Mouse (Mus musculus): ENCODE results near the gene Spata25. TPM values are rescaled to one million over a fixed set of nuclear protein-coding genes. Genes with fewer than 3 reads are reported as not detected.
"Not testable (repeated sequence)": the region's sequence is repeated elsewhere in the genome, so short reads cannot be mapped to it uniquely, and the experiment has no call there.

Gene Spata25
- not detected in 2 replicates for polyA plus RNA-seq (2015; fragmentation: Nextera tagmentation; extraction: Ambion mirVana)

DNA sequence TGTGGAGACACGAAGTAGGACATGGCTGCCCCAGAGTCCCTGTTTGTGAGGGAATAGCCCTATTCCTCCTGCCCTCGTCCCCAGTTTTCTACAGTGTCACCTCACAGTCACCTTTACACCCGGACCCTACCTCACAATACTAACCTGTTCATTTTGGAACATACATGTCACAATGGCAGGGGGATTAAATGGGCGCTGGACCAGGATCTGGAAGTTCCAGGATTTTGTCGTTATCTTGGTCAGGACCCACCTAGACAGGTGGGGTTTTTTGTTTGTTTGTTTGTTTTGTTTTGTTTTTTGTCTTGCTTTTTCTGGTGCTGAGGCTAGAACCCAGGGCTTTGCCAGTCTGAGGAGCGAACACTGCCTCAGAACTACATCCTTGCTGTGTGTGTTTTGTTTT, at the start of gene Spata25:
Gene Spata25 (minus strand): TSS at position 101 of the 400 bp plus-strand sequence.
- H3K4me1 ChIP-seq: peaks cover 16% of the 10 kb centered on the region
- 87% methylated on average over 6 of the region's 6 CpGs for WGBS
- H3K9me3 ChIP-seq: no peaks in the 10 kb centered on the region
- H3K27ac ChIP-seq: no peak within 1 kb of the TSS
- no peak within 1 kb of the TSS for H3K9ac ChIP-seq
- no peak for ATAC-seq (ENCODE audit: insufficient number of reproducible peaks, low FRiP score, low TSS enrichment, low read depth)
- no peak within 1 kb of the TSS for H3K4me2 ChIP-seq
- H3K27me3 ChIP-seq: no peaks in the 10 kb centered on the region
- peaks cover 39% of the 10 kb centered on the region for H3K36me3 ChIP-seq
- no peak within 1 kb of the TSS for H3K4me3 ChIP-seq

DNA sequence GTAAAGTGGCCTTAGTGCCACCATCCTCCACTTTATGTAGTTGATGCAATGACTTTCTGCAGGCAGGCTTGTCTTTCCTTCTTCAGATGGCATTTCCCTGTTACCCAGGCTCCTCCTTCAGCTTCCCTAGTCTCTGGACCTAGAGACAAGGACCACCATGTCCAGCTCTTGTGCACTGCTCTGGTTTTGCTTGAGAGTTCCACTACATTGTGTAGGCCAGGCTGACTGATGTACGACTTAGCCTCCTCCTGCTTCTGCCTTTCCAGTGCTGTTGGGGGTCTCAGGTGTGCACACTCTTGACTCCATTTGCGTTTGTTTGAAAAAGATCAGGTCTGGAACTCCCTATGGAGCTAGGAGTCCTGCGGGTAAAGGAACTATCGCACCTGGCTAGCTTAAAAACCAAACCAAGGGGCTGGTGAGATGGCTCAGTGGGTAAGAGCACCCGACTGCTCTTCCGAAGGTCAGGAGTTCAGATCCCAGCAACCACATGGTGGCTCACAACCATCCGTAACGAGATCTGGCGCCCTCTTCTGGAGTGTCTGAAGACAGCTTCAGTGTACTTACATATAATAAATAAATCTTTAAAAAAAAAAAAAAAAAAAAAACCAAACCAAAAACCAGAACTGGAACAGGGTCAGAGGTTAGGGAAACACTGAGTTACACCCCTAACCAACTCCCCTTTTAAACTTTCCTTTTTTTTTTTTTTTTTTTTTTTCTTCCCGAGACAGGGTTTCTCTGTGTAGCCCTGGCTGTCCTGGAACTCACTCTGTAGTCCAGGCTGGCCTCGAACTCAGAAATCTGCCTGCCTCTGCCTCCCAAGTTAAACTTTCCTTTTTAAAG, 49.3 kb upstream of the Spata25 start:
- H3K9ac ChIP-seq; H3K9me3 ChIP-seq; H3K27ac ChIP-seq; H3K36me3 ChIP-seq; ATAC-seq (ENCODE audit: insufficient number of reproducible peaks, low FRiP score, low TSS enrichment, low read depth); H3K27me3 ChIP-seq: not testable (repeated sequence)
- H3K4me1 ChIP-seq: peaks cover 32% of the 10 kb centered on the region
- H3K4me3 ChIP-seq: peak overlapping the region; percentile 92; the same call in 1 of the 2 replicates
- peak overlapping the region; percentile 83; the same call in 1 of the 2 replicates for H3K4me2 ChIP-seq
- WGBS: 71% methylated on average over 11 of the region's 11 CpGs

DNA sequence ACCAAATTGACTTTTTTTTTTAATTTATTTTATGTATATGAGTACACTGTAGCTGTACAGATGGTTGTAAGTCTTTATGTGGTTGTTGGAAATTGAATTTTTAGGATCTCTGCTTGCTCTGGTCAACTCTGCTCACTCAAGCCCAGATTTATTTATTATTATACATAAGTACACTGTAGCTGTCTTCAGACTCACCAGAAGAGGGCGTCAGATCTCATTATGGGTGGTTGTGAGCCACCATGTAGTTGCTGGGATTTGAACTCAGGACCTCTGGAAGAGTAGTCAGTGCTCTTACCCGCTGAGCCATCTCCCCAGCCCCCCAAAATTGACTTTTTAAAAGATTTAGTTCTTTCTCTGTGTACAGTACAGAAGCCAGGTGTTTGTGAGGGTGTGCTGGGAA, 47.3 kb upstream of the Spata25 start:
- H3K4me1 ChIP-seq: peaks cover 28% of the 10 kb centered on the region
- 42% methylated on average over 2 of the region's 2 CpGs for WGBS
- H3K27me3 ChIP-seq; H3K4me2 ChIP-seq; H3K36me3 ChIP-seq; H3K27ac ChIP-seq; H3K9me3 ChIP-seq; H3K4me3 ChIP-seq; ATAC-seq (ENCODE audit: insufficient number of reproducible peaks, low FRiP score, low TSS enrichment, low read depth); H3K9ac ChIP-seq: not testable (repeated sequence)

DNA sequence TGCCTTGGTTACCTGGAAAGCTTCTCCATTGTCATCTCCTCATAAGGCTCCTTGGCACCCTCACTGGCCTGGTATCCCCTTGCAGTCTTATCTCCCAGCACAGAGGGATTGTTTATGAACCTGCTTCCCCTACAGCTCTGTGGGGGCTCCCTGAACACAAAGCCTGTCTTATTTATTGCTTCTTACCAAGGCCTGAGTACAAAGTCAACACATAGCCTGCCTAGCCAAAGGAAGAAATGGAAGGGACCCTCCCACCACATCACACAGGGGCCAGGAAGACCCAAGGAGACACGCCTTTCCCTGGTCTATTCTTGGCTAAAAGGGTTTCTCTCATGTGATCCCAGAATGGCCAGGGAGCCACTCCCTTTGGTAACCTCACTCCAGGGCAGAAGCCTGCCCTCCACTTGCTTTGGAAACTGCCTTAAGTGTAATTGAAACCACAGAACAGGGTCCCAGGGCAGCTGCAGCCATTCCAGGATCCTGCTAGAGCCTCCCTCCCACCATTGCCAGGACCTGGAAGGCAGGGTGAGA, 46.0 kb upstream of the Spata25 start:
- H3K27me3 ChIP-seq: no peaks in the 10 kb centered on the region
- H3K4me2 ChIP-seq: no peak overlapping the region
- ATAC-seq (ENCODE audit: insufficient number of reproducible peaks, low FRiP score, low TSS enrichment, low read depth): peak; percentile 11; the same call in 1 of the 2 replicates
- H3K4me3 ChIP-seq: no peak overlapping the region
- H3K36me3 ChIP-seq: peaks cover 5% of the 10 kb centered on the region; the same call in 1 of the 2 replicates
- no peak overlapping the region for H3K9ac ChIP-seq
- peaks cover 22% of the 10 kb centered on the region for H3K4me1 ChIP-seq
- H3K27ac ChIP-seq: peak overlapping the region; percentile 57
- WGBS: 25% methylated on average over 1 of the region's 1 CpGs
- no peaks in the 10 kb centered on the region for H3K9me3 ChIP-seq

DNA sequence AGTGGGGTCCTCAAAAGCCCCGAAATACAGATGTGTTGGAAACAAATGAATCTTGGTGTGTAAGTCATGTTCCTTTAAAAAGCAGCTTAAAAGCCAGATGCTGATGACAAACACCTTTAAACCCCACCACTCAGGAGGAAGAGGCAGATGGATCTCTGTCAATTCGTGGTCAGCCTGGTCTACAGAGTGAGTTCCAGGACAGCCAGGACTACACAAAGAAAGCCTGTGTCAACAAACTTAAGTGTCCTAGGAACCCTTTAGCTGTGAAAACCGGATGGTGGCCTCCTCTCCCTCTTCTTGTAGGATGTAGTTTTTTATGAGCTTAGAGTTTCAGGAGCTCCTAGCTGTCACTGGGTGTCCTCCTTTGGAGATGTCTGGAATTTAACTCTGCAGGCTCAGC, 45.3 kb upstream of the Spata25 start:
- Histone ChIP-seq H3K27ac (peak overlapping the region; percentile 57; the same call in 1 of the 2 replicates), H3K9ac (no peak overlapping the region), H3K4me2 (no peak overlapping the region), H3K4me1 (peaks cover 20% of the 10 kb centered on the region), H3K9me3 (no peaks in the 10 kb centered on the region), H3K4me3 (no peak overlapping the region), H3K36me3 (peaks cover 5% of the 10 kb centered on the region; the same call in 1 of the 2 replicates), H3K27me3 (no peaks in the 10 kb centered on the region)
- WGBS: 54% methylated on average over 3 of the region's 3 CpGs
- ATAC-seq (ENCODE audit: insufficient number of reproducible peaks, low FRiP score, low TSS enrichment, low read depth): no peak

DNA sequence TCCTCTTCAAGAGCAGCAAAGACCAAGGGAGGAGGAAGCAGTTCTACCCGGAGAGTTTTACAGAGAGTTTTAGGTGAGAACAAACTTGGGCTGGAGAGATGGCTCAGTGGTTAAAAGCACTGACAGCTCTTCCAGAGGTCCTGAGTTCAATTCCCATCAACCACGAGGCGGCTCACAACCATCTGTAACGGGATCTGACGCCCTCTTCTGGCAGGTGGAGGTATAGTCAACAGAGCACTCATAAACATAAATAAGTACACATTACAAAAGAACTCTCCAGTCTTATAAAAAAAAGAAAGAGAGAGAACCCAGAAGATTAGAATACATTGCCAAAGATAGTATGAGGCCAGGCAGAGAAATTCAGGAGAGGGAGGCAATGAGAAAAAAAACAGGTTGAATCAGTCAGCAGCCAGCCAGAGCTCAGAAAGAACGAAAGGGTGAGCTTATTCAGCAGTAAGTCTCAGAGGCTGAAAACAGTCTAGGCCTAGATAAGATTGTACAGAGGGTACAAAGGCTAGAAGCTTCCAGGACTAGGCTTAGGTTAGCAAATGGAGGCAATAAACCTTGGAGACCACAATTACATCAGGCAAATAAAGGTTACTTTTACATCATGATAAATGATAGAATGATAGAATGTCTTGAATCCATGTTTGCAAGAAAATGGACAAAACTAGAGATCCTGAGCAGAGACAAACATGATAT, 43.4 kb upstream of the Spata25 start:
- H3K36me3 ChIP-seq: no peaks in the 10 kb centered on the region
- peaks cover 13% of the 10 kb centered on the region for H3K4me1 ChIP-seq
- H3K4me3 ChIP-seq: no peak overlapping the region
- H3K9me3 ChIP-seq: peaks cover 3% of the 10 kb centered on the region; the same call in 1 of the 2 replicates
- no peak overlapping the region for H3K27ac ChIP-seq
- H3K27me3 ChIP-seq: no peaks in the 10 kb centered on the region
- 59% methylated on average over 6 of the region's 6 CpGs for WGBS
- no peak overlapping the region for H3K4me2 ChIP-seq
- no peak for ATAC-seq (ENCODE audit: insufficient number of reproducible peaks, low FRiP score, low TSS enrichment, low read depth)
- H3K9ac ChIP-seq: no peak overlapping the region

DNA sequence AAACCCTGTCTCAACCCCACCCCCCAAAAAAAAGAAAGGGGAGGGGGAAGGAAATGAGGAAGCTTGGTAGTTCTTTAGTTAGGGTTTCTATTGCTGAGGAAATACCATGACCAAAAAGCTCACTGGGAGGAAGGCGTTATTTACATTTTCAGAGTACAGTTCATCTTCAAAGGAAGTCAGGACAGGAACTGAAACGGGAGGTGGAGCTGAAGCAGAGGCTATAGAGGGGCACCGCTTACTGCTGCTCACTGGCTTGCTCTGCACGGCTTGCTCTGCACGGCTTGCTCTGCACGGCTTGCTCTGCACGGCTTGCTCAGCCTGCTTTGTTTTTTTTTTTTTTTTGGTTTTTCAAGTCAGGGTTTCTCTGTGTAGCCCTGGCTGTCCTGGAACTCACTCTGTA, 40.2 kb upstream of the Spata25 start:
- Histone ChIP-seq H3K36me3 (no peaks in the 10 kb centered on the region), H3K4me1 (no peaks in the 10 kb centered on the region; the same call in 1 of the 2 replicates), H3K9ac (no peak overlapping the region), H3K9me3 (peaks cover 3% of the 10 kb centered on the region; the same call in 1 of the 2 replicates), H3K4me3 (no peak overlapping the region), H3K27me3 (no peaks in the 10 kb centered on the region), H3K27ac (no peak overlapping the region), H3K4me2 (no peak overlapping the region)
- 74% methylated on average over 7 of the region's 7 CpGs for WGBS
- ATAC-seq (ENCODE audit: insufficient number of reproducible peaks, low FRiP score, low TSS enrichment, low read depth): no peak

DNA sequence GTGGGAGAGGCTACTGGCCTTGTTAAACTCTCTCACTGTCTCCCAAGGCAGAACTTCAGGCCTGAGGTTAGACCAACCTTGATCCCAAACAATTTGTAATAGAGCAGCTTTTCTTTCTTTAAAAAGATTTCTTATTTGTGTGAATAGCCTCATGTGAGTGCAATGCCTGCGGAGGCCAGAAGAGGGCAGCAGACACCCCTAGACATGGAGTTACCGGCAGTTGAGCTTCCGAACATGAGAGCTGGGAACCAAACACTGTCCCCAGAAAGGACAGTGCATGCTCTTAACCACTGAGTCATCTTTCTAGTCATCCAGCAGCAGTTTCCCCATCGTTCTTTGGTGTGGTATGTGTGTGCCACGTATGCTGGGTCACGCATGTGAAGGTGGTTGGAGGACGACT, 39.2 kb upstream of the Spata25 start:
- H3K4me2 ChIP-seq: no peak overlapping the region
- H3K27me3 ChIP-seq: no peaks in the 10 kb centered on the region
- peak overlapping the region; percentile 48; the same call in 1 of the 2 replicates for H3K27ac ChIP-seq
- 91% methylated on average over 7 of the region's 7 CpGs for WGBS
- H3K4me1 ChIP-seq: peaks cover 1% of the 10 kb centered on the region; the same call in 1 of the 2 replicates
- H3K9ac ChIP-seq: no peak overlapping the region
- no peaks in the 10 kb centered on the region for H3K36me3 ChIP-seq
- peaks cover 3% of the 10 kb centered on the region; the same call in 1 of the 2 replicates for H3K9me3 ChIP-seq
- ATAC-seq (ENCODE audit: insufficient number of reproducible peaks, low FRiP score, low TSS enrichment, low read depth): no peak
- H3K4me3 ChIP-seq: no peak overlapping the region

DNA sequence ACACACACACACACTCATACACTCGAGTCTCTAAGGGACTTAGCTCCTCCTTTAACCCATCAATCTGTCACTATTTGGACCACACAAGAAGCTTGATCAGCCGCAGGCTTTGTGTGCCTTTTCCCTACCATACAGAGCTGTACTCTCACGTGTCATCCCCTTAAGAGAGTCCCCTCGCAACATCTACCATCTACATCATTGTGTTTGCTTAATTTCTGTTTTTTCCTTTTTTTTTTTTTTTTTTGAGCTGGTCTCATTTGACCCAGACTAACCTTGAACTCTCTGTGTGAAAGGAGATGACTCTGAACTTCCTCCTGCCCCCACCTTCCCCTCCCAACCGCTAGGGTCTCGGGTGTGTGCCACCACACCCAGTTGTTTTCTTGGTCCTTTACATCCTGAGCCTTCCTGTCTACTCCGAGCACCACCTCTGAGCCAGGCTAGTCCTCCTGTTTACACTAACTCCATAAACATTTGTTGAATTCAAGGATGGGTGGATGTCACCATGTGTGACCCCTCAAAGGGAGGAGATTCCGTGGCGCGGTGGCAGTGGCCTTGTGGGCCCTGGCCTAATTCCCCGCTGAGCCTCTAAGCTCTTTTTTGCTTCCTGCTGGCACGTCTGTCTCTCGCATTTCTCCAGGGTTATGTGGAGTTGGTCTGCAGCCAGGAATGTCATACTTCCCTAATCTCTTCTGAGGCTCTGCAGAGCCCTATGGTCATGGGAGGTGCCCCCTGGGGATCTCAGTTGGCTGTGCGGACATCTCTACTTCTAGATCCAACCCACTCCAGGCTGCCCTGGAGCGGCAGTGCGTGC, 38.6 kb upstream of the Spata25 start:
- ATAC-seq (ENCODE audit: insufficient number of reproducible peaks, low FRiP score, low TSS enrichment, low read depth): no peak; the same call in 1 of the 2 replicates
- WGBS: 51% methylated on average over 16 of the region's 16 CpGs
- H3K9me3 ChIP-seq: peaks cover 3% of the 10 kb centered on the region; the same call in 1 of the 2 replicates
- H3K4me3 ChIP-seq: no peak overlapping the region
- H3K27me3 ChIP-seq: no peaks in the 10 kb centered on the region
- peak overlapping the region; percentile 48; the same call in 1 of the 2 replicates for H3K27ac ChIP-seq
- H3K4me1 ChIP-seq: peaks cover 7% of the 10 kb centered on the region
- H3K36me3 ChIP-seq: no peaks in the 10 kb centered on the region
- no peak overlapping the region for H3K9ac ChIP-seq
- no peak overlapping the region for H3K4me2 ChIP-seq

DNA sequence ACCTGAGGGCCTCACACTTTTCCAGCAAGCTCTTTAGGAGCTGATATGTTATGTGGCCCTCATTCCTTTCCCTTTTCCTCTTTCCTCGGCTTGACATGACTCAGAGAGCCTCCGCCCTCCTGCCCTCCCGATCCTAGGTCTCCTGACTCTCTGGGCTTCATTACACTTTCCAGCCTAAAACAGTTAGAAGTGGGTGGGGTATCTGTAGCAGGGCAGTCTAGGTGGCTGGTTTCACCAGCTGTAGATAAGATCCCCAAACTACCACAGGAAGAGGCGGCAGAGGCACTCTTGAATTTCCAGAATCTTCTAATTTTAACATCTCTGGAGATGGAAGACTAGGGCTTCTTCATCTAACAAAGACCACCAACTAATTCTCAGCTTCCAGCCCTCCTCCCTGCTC, 36.3 kb upstream of the Spata25 start:
- H3K27ac ChIP-seq: no peak overlapping the region
- peaks cover 13% of the 10 kb centered on the region for H3K4me1 ChIP-seq
- peaks cover 3% of the 10 kb centered on the region; the same call in 1 of the 2 replicates for H3K9me3 ChIP-seq
- no peak for ATAC-seq (ENCODE audit: insufficient number of reproducible peaks, low FRiP score, low TSS enrichment, low read depth)
- H3K4me2 ChIP-seq: no peak overlapping the region
- H3K9ac ChIP-seq: no peak overlapping the region
- H3K36me3 ChIP-seq: no peaks in the 10 kb centered on the region
- 63% methylated on average over 4 of the region's 4 CpGs for WGBS
- no peak overlapping the region for H3K4me3 ChIP-seq
- H3K27me3 ChIP-seq: peaks cover under 1% of the 10 kb centered on the region; the same call in 1 of the 2 replicates

DNA sequence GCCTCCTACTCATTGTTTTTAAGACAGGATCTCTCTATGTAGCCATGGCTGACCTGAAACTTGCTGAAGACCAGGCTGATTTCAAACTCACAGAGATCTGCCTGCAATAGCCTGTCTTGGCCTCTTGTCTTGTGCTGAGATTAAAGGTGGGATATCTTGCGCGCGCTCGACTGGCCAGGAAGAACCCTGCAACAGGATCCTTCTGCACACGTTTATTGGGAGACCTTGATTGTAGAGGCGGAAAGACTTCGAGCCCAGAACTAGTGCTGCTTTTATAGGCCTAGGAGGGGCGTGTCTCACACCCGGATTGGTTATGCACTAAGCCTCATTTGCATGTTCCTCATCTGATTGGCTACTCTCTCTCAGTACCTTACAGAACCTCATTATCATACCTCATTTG, 35.1 kb upstream of the Spata25 start:
- H3K4me2 ChIP-seq; ATAC-seq (ENCODE audit: insufficient number of reproducible peaks, low FRiP score, low TSS enrichment, low read depth); H3K27ac ChIP-seq; H3K9ac ChIP-seq; H3K4me3 ChIP-seq; H3K36me3 ChIP-seq; H3K9me3 ChIP-seq: not testable (repeated sequence)
- Histone ChIP-seq H3K4me1 (peaks cover 13% of the 10 kb centered on the region), H3K27me3 (peaks cover 11% of the 10 kb centered on the region; the same call in 1 of the 2 replicates)
- WGBS: 89% methylated on average over 9 of the region's 9 CpGs

All from limb, embryonic 15.5 days (tissue).